Comparison of ENCODE assay signal across 19 mouse cellular contexts in the genomic region with DNA sequence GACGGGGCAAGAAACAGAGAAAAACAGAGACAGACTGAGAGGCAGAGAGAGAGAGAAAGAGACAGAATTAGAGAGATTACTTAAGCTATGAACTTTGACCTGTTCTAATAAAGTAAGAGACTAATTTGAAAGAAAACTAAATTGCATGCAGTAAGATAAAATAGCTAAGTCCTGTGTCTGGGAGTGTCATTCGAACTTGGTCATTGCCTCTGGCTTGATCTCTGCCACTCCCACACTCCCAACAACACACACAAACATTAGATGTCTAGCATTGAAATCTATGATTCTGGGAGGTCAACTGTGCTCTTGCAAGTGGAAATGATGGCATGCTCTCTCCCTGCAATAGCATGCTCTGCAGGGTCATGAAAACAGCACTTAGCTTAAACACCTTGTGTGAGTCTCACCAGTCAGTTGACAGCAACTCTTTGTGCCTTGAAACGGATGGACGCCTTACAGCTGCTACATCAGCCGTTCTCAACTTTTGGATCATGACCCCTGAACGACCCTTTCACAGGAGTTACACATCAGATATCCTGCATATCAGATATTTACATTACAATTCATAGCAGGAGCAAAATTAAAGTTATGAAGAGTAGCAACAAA.
DNase-seq lines count a peak whose midpoint lies in the region; ATAC-seq lines count a peak whose summit lies in the region.
"Had no signal": no experiment of that assay in that cellular context is flagged by ENCODE, and none has a peak within 500 bp of the region (broad histone marks: within the 10 kb centered on the region; RNA-seq: fewer than 3 reads in every experiment).

No protein-coding gene starts in this region.

- H3K27me3 ChIP-seq in intestine, embryonic 15.5 days (replicated peaks), result no peaks in the 10 kb centered on the region
- H3K27me3 ChIP-seq: embryonic facial prominence, embryonic 15.5 days; limb, embryonic 12.5 days; liver, embryonic 15.5 days; midbrain, embryonic 15.5 days; neural tube, embryonic 15.5 days had no signal

- H3K4me3 ChIP-seq in intestine, embryonic 15.5 days (replicated peaks), result no peak overlapping the region
- H3K4me3 ChIP-seq: embryonic facial prominence, embryonic 15.5 days; limb, embryonic 12.5 days; liver, embryonic 15.5 days; midbrain, embryonic 15.5 days; myocyte; neural tube, embryonic 15.5 days had no signal

- ATAC-seq in intestine, embryonic 15.5 days, result peak; percentile 63
- ATAC-seq: forebrain, embryonic 16.5 days; hindbrain, embryonic 16.5 days; midbrain, embryonic 15.5 days had no signal

- H3K9me3 ChIP-seq in intestine, embryonic 15.5 days, result no peaks in the 10 kb centered on the region
- H3K9me3 ChIP-seq: embryonic facial prominence, embryonic 15.5 days; limb, embryonic 12.5 days; liver, embryonic 15.5 days; midbrain, embryonic 15.5 days; neural tube, embryonic 15.5 days had no signal

- H3K27ac ChIP-seq in intestine, embryonic 15.5 days, result peak overlapping the region; percentile 73
- H3K27ac ChIP-seq: embryonic facial prominence, embryonic 15.5 days; limb, embryonic 12.5 days; liver, embryonic 15.5 days; midbrain, embryonic 15.5 days; neural tube, embryonic 15.5 days had no signal

- H3K4me2 ChIP-seq in intestine, embryonic 15.5 days (replicated peaks), result peak overlapping the region; percentile 20
- H3K4me2 ChIP-seq: embryonic facial prominence, embryonic 15.5 days; limb, embryonic 12.5 days; midbrain, embryonic 15.5 days; neural tube, embryonic 15.5 days had no signal

- DNase-seq in kidney, adult 18-20 months, result peak; percentile 19
- DNase-seq in kidney, postnatal 25 days, result no peak
- peak; percentile 48 for DNase-seq in embryo, embryonic 10 days (ENCODE audit: low spot score)
- DNase-seq in kidney, postnatal 14 days, result peak; percentile 20
- DNase-seq in adrenal gland, postnatal 25 days, result no peak
- no peak for DNase-seq in Muller cell, postnatal 12 days (ENCODE audit: inconsistent ontology term)
- no peak for DNase-seq in adrenal gland, postnatal 14 days
- DNase-seq: cerebellum, adult 9-11 months; right cerebral cortex, postnatal 14 days; thymus, postnatal 14 days had no signal

- 31% methylated on average over 6 of the region's 6 CpGs for WGBS in intestine, embryonic 15.5 days

- peaks cover 9% of the 10 kb centered on the region; the same call in 1 of the 2 replicates for H3K4me1 ChIP-seq in intestine, embryonic 15.5 days (replicated peaks)
- H3K4me1 ChIP-seq: embryonic facial prominence, embryonic 15.5 days; limb, embryonic 12.5 days; midbrain, embryonic 15.5 days; neural tube, embryonic 15.5 days had no signal

- H3K9ac ChIP-seq in intestine, embryonic 15.5 days, result no peak overlapping the region
- H3K9ac ChIP-seq: embryonic facial prominence, embryonic 15.5 days; limb, embryonic 12.5 days; liver, embryonic 15.5 days; midbrain, embryonic 15.5 days; neural tube, embryonic 15.5 days had no signal

- H3K36me3 ChIP-seq in intestine, embryonic 15.5 days, result no peaks in the 10 kb centered on the region
- H3K36me3 ChIP-seq: embryonic facial prominence, embryonic 15.5 days; limb, embryonic 12.5 days; liver, embryonic 15.5 days; midbrain, embryonic 15.5 days; neural tube, embryonic 15.5 days had no signal

Comparison
In these comparisons a context has a peak if more than half of its experiments do, and no peak if none do; other contexts are left out.
1. DNase-seq: peak in kidney, adult 18-20 months (single experiment), embryo, embryonic 10 days (single experiment) and kidney, postnatal 14 days (single experiment); none in kidney, postnatal 25 days (0 of 2), adrenal gland, postnatal 25 days (single experiment), Muller cell, postnatal 12 days (single experiment) and adrenal gland, postnatal 14 days (single experiment).